Mouse (Mus musculus) midbrain, embryonic 10.5 days (tissue): ENCODE results near the gene Ccdc7a. TPM values are rescaled to one million over a fixed set of nuclear protein-coding genes. Genes with fewer than 3 reads are reported as not detected.
"Not testable (repeated sequence)": the region's sequence is repeated elsewhere in the genome, so short reads cannot be mapped to it uniquely, and the experiment has no call there.

ENCODE experiments used
- DNase-seq: peaks from one replicate; pipeline ENCODE4 v3.0.0-alpha.2; 2017; ENCODE audit warnings: low spot score
- H3K27ac ChIP-seq: fragments of 300-500 bp; sonication (generic); replicated peaks from 2 replicates; pipeline ENCODE4 v1.5.1; 2016; ENCODE audit warnings: mild to moderate bottlenecking
- H3K27me3 ChIP-seq: fragments of 300-500 bp; sonication (generic); 2 replicates; pipeline ENCODE4 v1.6.1; 2016; ENCODE audit warnings: low read depth, mild to moderate bottlenecking; ENCODE audit not compliant: poor library complexity, severe bottlenecking
- H3K36me3 ChIP-seq: fragments of 300-500 bp; sonication (generic); 2 replicates; pipeline ENCODE4 v1.6.1; 2016; ENCODE audit warnings: mild to moderate bottlenecking, moderate library complexity
- H3K4me1 ChIP-seq: fragments of 300-500 bp; sonication (generic); 2 replicates; pipeline ENCODE4 v1.6.1; 2016
- H3K4me3 ChIP-seq: fragments of 300-500 bp; sonication (generic); 2 replicates; pipeline ENCODE4 v1.5.1; 2016; ENCODE audit warnings: mild to moderate bottlenecking, moderate library complexity
- H3K9me3 ChIP-seq: fragments of 300-500 bp; sonication (generic); replicated peaks from 2 replicates; pipeline ENCODE4 v1.6.1; 2016; ENCODE audit warnings: mild to moderate bottlenecking
- WGBS: fragments of 180-500 bp; shearing (Covaris S2); methylation state at CpG from one replicate; pipeline ENCODE4 v1.1.7; 2016; 5-methylcytosine and 5-hydroxymethylcytosine counted together
- polyA plus RNA-seq: library from polyadenylated mRNA; unstranded; fragments of >200 nt; fragmentation: Nextera tagmentation; extraction: Ambion mirVana; gene quantifications from 2 replicates; pipeline ENCODE4 v1.2.1, GENCODE M21; 2016

The Ccdc7a gene
- not detected in 2 replicates for polyA plus RNA-seq

GRCm38 (mm10) chr8:129065417-129065816, at the start of gene Ccdc7a:
Gene Ccdc7a (minus strand): TSS chr8:129065517.
- H3K4me3 ChIP-seq, H3K27ac ChIP-seq, H3K27me3 ChIP-seq, DNase-seq, H3K9me3 ChIP-seq, H3K4me1 ChIP-seq, H3K36me3 ChIP-seq: not testable (repeated sequence)
- WGBS: 89% methylated on average over 2 of the region's 11 CpGs

GRCm38 (mm10) chr8:129066834-129067233, 1.5 kb upstream of the Ccdc7a start, which contains the start of gene Ccdc7b:
Gene Ccdc7b (plus strand): TSS chr8:129067134.
- H3K27me3 ChIP-seq, DNase-seq, H3K27ac ChIP-seq, H3K4me3 ChIP-seq, H3K36me3 ChIP-seq, H3K4me1 ChIP-seq, H3K9me3 ChIP-seq: not testable (repeated sequence)
- 62% methylated on average over 1 of the region's 10 CpGs for WGBS

- WGBS: 91% methylated on average over 1 of the region's 1 CpGs
- Histone ChIP-seq H3K27ac (no peak overlapping the region), H3K9me3 (no peaks in the 10 kb centered on the region), H3K36me3 (no peaks in the 10 kb centered on the region), H3K27me3 (no peaks in the 10 kb centered on the region), H3K4me3 (no peak overlapping the region), H3K4me1 (no peaks in the 10 kb centered on the region)
- no peak for DNase-seq
Measured at GRCm38 (mm10) chr8:128991389-128991788, 73.9 kb downstream of the Ccdc7a start.

- not testable (repeated sequence) for H3K36me3 ChIP-seq, H3K4me3 ChIP-seq, H3K4me1 ChIP-seq, DNase-seq, H3K27ac ChIP-seq, H3K27me3 ChIP-seq, H3K9me3 ChIP-seq
- WGBS: 81% methylated on average over 11 of the region's 11 CpGs
Measured at GRCm38 (mm10) chr8:128948941-128949340, 116.4 kb downstream of the Ccdc7a start.

DNA sequence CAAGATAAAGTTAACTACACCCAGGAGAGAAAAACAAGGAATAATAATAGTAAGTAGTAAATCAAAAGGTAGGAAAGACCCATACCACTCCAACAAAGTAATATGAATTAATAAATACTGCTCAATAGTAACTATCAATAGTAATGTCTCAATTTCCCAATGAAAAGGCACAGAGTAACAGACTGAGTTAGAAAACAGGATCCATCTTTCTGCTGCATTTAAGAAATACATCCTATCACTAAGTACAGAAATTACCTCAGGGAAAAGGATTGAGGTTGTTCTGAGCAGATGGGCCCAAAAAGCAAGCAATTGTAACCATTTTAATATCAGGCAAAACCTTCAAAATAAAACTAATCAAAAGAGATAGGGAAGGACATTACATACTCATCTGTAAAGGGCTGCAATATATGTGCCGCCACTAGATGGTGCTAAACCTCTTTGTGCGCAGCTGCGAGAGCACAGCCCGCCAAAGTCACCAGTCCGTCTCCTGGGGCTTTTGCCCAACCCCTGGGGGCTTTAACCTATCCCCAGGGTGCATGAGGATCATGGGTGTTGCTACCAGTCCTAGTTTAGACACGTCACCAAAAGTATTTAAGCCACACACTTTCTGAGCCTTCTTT, 124.2 kb downstream of the Ccdc7a start:
- not testable (repeated sequence) for H3K4me1 ChIP-seq, H3K36me3 ChIP-seq, DNase-seq, H3K27ac ChIP-seq, H3K4me3 ChIP-seq, H3K9me3 ChIP-seq, H3K27me3 ChIP-seq
- 2% methylated on average over 6 of the region's 6 CpGs for WGBS

GRCm38 (mm10) chr8:128933446-128933845, 131.9 kb downstream of the Ccdc7a start:
- Histone ChIP-seq H3K27me3 (no peaks in the 10 kb centered on the region), H3K27ac (no peak overlapping the region), H3K4me1 (no peaks in the 10 kb centered on the region), H3K4me3 (no peak overlapping the region), H3K9me3 (no peaks in the 10 kb centered on the region), H3K36me3 (no peaks in the 10 kb centered on the region)
- DNase-seq: no peak
- 68% methylated on average over 4 of the region's 4 CpGs for WGBS

GRCm38 (mm10) chr8:128882719-128883118, 182.6 kb downstream of the Ccdc7a start:
- Histone ChIP-seq H3K27me3 (no peaks in the 10 kb centered on the region), H3K27ac (no peak overlapping the region), H3K4me3 (no peak overlapping the region), H3K36me3 (no peaks in the 10 kb centered on the region), H3K4me1 (no peaks in the 10 kb centered on the region), H3K9me3 (no peaks in the 10 kb centered on the region)
- WGBS: 75% methylated on average over 3 of the region's 3 CpGs
- no peak for DNase-seq

DNA sequence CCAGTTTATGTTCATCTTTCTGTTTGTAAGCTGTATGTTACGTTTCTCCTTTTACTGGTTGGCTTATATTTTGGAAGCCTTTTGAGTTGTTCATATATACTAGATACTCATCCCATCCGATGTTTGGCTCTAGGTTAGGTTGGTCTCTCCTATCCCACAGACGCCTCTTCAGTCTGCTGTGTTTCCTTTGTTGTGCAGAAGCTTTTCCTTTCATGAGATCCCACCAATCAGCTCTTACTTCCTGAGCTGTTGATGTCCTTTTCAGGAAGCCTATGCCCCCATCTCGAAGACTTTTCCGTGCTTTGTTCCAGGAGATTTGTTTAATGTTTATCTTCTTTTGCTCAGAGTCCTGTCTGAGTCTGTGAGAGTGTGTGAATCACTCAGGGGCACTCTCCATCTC, 221.6 kb downstream of the Ccdc7a start:
- Histone ChIP-seq H3K4me1 (no peaks in the 10 kb centered on the region), H3K4me3 (no peak overlapping the region), H3K27me3 (no peaks in the 10 kb centered on the region), H3K36me3 (no peaks in the 10 kb centered on the region), H3K27ac (no peak overlapping the region), H3K9me3 (no peaks in the 10 kb centered on the region)
- DNase-seq: no peak
- 61% methylated on average over 5 of the region's 5 CpGs for WGBS

DNA sequence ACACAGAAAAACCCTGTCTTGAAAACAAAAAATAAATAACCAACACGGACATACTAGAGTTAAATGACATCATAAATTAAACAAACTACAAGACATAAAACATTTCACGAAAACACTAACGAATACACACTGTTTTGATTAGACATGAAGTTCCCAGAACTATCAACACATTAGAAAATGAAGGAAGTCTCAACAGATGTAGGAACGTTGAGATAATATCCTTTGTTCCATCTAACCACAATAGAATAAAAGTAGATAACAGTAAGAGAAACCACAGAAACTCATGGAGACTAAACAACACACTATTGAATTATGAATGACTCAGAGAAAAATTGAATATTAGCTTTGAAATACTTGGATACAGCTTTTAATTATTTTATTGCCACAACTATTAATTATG, 252.8 kb downstream of the Ccdc7a start:
- H3K4me1 ChIP-seq: no peaks in the 10 kb centered on the region
- H3K36me3 ChIP-seq: no peaks in the 10 kb centered on the region
- no peak overlapping the region for H3K4me3 ChIP-seq
- no peaks in the 10 kb centered on the region for H3K9me3 ChIP-seq
- DNase-seq: no peak
- no peak overlapping the region for H3K27ac ChIP-seq
- H3K27me3 ChIP-seq: no peaks in the 10 kb centered on the region
- 88% methylated on average over 4 of the region's 4 CpGs for WGBS

DNA sequence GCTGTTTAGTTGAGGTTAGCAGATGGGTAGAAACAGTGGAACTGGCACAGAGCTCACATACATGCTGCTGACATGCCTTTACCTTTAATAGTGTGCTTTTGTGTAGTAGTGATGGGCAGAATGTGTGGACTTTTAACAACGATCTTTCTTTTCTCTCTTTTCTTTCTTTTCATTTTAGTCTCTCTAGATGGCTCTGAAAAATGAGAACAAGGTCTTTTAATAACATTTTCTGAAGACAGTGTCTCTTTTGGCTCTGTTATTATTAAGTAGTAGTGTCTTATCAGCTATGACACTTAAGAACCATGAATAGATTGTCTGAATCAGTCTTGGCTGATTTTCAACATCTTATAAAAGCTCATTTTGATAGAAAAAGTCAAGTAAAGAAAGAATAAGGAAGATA, 266.7 kb downstream of the Ccdc7a start, which contains the start of gene Gm3952:
Gm3952 (minus strand) TSS at position 101 of the 400 bp plus-strand sequence.
- Histone ChIP-seq H3K27me3 (no peaks in the 10 kb centered on the region), H3K4me3 (no peak within 1 kb of the TSS), H3K4me1 (no peaks in the 10 kb centered on the region), H3K9me3 (no peaks in the 10 kb centered on the region), H3K27ac (no peak within 1 kb of the TSS), H3K36me3 (no peaks in the 10 kb centered on the region)
- no peak for DNase-seq
- WGBS: 87% methylated on average over 1 of the region's 1 CpGs

- H3K4me3 ChIP-seq: no peak overlapping the region
- WGBS: 93% methylated on average over 3 of the region's 3 CpGs
- H3K36me3 ChIP-seq: peaks cover 93% of the 10 kb centered on the region
- H3K9me3 ChIP-seq: 0 out of 2 replicates have a peak, but pooled peaks cover 3% of the 10 kb centered on the region
- H3K4me1 ChIP-seq: peaks cover 24% of the 10 kb centered on the region
- no peak for DNase-seq
- H3K27me3 ChIP-seq: no peaks in the 10 kb centered on the region
- H3K27ac ChIP-seq: no peak overlapping the region
Measured at GRCm38 (mm10) chr8:128735692-128736091, 329.6 kb downstream of the Ccdc7a start.

- Histone ChIP-seq H3K36me3 (peaks cover 94% of the 10 kb centered on the region), H3K27ac (no peak overlapping the region), H3K27me3 (no peaks in the 10 kb centered on the region), H3K9me3 (no peaks in the 10 kb centered on the region), H3K4me3 (no peak overlapping the region), H3K4me1 (peaks cover 28% of the 10 kb centered on the region)
- WGBS: 92% methylated on average over 3 of the region's 3 CpGs
- DNase-seq: no peak
Measured at GRCm38 (mm10) chr8:128734118-128734517, 331.2 kb downstream of the Ccdc7a start.

DNA sequence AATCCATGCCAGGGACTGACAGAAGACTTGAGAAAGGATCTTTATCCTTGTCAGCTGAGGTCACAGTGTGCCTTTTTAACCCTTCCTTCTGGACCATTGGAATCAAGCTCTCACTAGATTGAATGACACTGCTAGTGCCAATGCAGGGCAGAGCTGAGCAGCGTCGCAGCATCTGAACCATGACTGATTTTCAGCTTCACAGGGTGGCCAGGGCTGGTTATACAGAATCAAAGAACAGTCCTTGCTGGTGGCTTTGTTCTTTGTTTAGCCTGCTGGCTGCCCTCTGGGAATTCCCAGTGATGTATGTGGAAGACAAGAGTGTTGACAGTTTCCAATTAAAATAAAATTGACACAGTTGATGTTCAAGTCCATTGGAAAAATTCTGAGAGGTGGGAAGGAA, 333.1 kb downstream of the Ccdc7a start:
- Histone ChIP-seq H3K4me3 (no peak overlapping the region), H3K27ac (peak overlapping the region; percentile 55; the same call in 1 of the 2 replicates), H3K4me1 (peaks cover 34% of the 10 kb centered on the region), H3K27me3 (no peaks in the 10 kb centered on the region), H3K36me3 (peaks cover 87% of the 10 kb centered on the region), H3K9me3 (no peaks in the 10 kb centered on the region)
- 46% methylated on average over 2 of the region's 2 CpGs for WGBS
- DNase-seq: peak; percentile 47
